Mouse (Mus musculus): ENCODE measurements around the gene Fance. TPM values are rescaled to one million over a fixed set of nuclear protein-coding genes. Genes with fewer than 3 reads are reported as not detected.

Gene Fance
- polyA plus RNA-seq, 1 experiment from 2014 or later, result 10.8 TPM

DNA sequence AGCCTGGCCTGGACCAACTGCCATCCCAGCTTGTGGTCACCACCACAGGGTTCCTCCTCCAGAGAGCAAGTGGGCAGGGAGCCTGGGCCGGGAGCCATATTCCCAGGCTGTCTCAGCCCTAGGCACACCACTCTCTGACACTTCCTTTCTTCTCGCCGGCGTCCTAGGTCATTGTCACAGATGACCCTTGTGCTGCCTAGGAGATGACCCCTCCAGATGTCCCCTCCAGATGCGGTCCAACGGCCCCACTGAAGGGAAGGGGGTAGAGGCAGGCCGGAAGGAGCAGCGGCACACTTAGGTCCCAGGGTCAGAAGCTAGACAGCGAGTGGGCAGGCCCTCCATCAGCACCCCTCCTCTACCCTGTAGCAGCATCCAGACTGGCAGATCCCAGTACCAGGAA is 13.0 kb upstream of the Fance start:
- no peaks in the 10 kb centered on the region for H3K79me2 ChIP-seq (ENCODE audit: inconsistent target)
- H3K4me3 ChIP-seq (ENCODE audit: inconsistent target), result no peak overlapping the region
- peaks cover 22% of the 10 kb centered on the region for H3K36me3 ChIP-seq (ENCODE audit: inconsistent target)
- 69% methylated on average over 9 of the region's 9 CpGs for WGBS (ENCODE audit: missing documents)
- H3K27ac ChIP-seq, result no peak overlapping the region

- no peak overlapping the region for H3K4me3 ChIP-seq (ENCODE audit: inconsistent target)
- no peak overlapping the region for H3K27ac ChIP-seq
- peaks cover 22% of the 10 kb centered on the region for H3K36me3 ChIP-seq (ENCODE audit: inconsistent target)
- H3K79me2 ChIP-seq (ENCODE audit: inconsistent target), result no peaks in the 10 kb centered on the region
- WGBS (ENCODE audit: missing documents), result 87% methylated on average over 3 of the region's 3 CpGs
Observed at GRCm38 (mm10) chr17:28300850-28301249, 12.5 kb upstream of the Fance start.

GRCm38 (mm10) chr17:28305172-28305571 is 8.1 kb upstream of the Fance start:
- Histone ChIP-seq H3K79me2 (ENCODE audit: inconsistent target) (no peaks in the 10 kb centered on the region), H3K27ac (no peak overlapping the region), H3K36me3 (ENCODE audit: inconsistent target) (peaks cover 4% of the 10 kb centered on the region; the same call in 1 of the 2 replicates), H3K4me3 (ENCODE audit: inconsistent target) (no peak overlapping the region)
- 89% methylated on average over 9 of the region's 10 CpGs for WGBS (ENCODE audit: missing documents)

- Histone ChIP-seq H3K4me3 (ENCODE audit: inconsistent target) (no peak overlapping the region), H3K27ac (no peak overlapping the region), H3K36me3 (ENCODE audit: inconsistent target) (no peaks in the 10 kb centered on the region), H3K79me2 (ENCODE audit: inconsistent target) (no peaks in the 10 kb centered on the region)
- 11% methylated on average over 18 of the region's 18 CpGs for WGBS (ENCODE audit: missing documents)
Observed at GRCm38 (mm10) chr17:28308297-28309195, 4.8 kb upstream of the Fance start.

DNA sequence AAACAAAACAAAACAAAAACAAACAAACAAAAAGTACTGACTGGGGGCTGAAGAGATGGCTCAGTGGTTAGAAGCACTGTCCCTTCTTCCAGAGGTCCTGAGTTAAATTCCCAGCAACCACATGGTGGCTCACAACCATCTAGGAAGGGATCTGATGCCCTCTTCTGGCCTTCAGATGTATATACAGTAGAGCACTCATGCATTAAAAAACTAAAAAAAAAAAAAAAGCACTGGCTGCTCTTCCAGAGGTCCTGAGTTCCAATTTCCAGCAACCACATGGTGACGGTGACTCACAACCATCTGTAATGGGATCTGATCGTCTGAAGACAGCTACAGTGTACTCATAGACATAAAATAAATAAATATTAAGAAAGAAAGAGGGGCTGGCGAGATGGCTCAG is 2.5 kb upstream of the Fance start:
- H3K36me3 ChIP-seq (ENCODE audit: inconsistent target), result peaks cover under 1% of the 10 kb centered on the region; the same call in 1 of the 2 replicates
- no peak overlapping the region for H3K27ac ChIP-seq
- peaks cover 12% of the 10 kb centered on the region; the same call in 1 of the 2 replicates for H3K79me2 ChIP-seq (ENCODE audit: inconsistent target)
- H3K4me3 ChIP-seq (ENCODE audit: inconsistent target), result no peak overlapping the region
- WGBS (ENCODE audit: missing documents), result 92% methylated on average over 3 of the region's 3 CpGs

DNA sequence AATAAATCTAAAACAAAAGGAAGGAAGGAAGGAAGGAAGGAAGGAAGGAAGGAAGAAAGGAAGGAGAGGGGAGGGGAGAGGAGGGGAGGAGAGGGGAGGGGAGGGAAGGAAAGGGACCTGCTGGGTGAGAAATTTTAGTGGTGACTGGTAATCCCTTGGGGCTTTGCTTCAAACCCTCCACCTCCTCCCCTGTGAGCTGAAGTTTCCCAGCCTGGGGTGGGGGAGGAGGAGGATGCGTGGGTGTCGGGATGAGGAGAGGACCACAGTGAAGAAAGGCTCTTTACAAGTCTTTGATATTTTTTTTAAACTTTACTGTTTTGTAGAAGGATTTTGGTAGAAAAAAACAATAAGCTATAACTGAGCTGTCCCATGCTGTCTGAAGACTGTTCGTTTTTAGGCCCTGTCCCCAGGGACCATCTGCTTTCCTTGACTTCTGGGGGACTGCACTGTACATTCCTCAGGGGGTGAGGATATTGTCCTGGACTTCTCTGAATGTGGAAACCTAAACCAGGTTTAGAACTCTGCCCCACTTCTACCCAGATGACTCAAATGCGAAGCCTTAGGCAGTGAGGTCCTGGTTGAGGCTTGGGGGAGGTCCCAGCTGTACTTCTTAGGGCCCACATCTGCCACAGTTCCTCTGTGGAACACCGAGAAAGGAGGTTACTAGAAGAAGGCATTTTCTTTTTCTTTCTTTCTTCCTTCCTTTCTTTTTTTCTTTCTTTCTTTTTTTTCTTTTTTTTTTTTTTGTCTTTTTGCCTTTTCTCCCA is 1.8 kb upstream of the Fance start:
- H3K36me3 ChIP-seq (ENCODE audit: inconsistent target), result peaks cover 8% of the 10 kb centered on the region; the same call in 1 of the 2 replicates
- H3K79me2 ChIP-seq (ENCODE audit: inconsistent target), result peaks cover 12% of the 10 kb centered on the region; the same call in 1 of the 2 replicates
- no peak overlapping the region for H3K4me3 ChIP-seq (ENCODE audit: inconsistent target)
- WGBS (ENCODE audit: missing documents), result 76% methylated on average over 5 of the region's 5 CpGs
- no peak overlapping the region for H3K27ac ChIP-seq

DNA sequence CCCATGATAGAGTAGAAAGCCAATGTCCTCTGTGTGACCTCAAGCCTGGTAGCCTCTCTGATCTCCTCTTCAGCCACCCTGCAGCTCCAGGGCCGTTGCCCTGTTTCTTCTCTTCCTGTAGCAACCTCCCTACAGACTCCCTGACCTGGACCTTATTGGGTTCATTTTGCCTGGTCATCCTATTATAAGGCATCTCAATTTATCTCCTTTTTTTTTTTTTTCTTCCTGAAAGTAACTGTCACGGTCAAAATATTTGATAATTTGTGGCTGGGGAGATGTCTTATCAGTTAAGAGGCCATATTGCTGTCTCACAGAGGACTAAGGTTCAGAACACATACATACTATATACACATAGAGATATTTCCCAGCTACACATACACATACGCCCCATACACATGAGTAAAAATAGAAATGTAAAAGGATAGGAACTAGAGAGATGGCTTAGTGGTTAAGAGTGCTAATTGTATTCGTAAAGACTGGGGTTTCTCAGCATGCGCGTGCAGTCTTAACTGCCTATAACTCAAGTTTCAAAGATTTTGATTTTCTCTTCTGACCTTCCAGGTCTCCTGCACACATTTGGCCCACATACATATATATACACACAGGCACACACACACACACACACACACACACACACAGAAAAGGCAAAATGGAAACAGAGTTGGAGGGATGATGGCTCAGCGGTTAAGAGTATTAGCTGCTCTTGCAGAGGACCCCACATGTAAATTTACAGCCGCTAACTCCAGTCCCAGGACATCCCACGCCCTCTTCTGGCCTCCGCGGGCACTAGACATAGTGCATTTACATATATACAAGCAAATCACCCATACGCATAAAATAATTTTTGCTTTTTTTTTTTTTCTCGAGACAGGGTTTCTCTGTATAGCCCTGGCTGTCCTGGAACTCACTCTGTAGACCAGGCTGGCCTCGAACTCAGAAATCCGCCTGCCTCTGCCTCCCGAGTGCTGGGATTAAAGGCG is 797 bp upstream of the Fance start:
- Histone ChIP-seq H3K4me3 (ENCODE audit: inconsistent target) (peak overlapping the region; percentile 44), H3K36me3 (ENCODE audit: inconsistent target) (peaks cover 18% of the 10 kb centered on the region), H3K27ac (peak overlapping the region; percentile 42), H3K79me2 (ENCODE audit: inconsistent target) (peaks cover 12% of the 10 kb centered on the region; the same call in 1 of the 2 replicates)
- WGBS (ENCODE audit: missing documents), result 72% methylated on average over 5 of the region's 17 CpGs

DNA sequence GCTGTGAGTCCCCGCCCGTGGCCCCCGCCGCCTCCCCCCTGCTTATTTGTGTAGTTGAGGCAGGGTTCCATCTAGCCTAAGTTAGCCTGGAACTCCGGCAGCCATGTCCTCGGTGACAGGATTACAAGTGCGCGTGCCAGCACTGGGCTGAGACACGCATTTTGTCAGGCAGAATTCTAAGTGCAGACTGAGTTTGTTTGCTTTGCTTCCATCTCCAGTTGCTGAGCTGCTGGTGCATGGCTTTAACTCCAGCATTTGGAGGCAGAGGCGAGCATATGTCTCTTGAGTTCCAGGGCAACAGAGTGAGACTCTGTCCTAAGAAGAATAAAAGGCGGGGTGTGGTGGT is 534 bp downstream of the Fance start:
- Histone ChIP-seq H3K79me2 (ENCODE audit: inconsistent target) (peaks cover 12% of the 10 kb centered on the region; the same call in 1 of the 2 replicates), H3K36me3 (ENCODE audit: inconsistent target) (peaks cover 26% of the 10 kb centered on the region), H3K27ac (peak overlapping the region; percentile 17; the same call in 1 of the 2 replicates), H3K4me3 (ENCODE audit: inconsistent target) (peak overlapping the region; percentile 47)
- WGBS (ENCODE audit: missing documents), result 5% methylated on average over 10 of the region's 11 CpGs

DNA sequence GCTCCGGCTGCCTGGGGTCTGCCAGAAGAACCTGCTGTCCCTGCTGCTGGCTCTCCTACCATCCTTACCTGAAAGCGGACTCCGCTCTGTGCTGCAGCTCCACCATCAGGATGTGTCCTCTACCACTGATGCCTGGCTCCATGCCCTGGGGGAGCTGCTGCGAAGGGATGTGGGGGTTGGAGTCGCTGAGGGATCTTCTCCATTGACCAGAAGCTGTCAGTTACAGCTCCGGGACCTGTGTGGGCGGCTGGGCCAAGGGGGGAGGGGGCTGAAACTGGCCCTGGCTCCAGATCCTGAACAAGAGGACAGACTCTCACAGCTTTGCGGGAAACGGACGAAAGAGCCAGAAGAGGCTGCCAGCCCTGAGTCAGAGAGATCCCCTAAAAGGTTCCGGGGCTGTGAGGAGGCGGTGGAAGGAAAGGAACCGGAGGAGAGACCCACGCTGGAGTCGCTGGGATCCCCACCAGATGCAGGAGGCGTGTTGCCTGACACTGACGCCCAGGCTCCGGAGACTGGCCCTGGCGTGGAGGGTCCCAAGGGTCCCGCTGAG is 2.4 kb downstream of the Fance start:
- Histone ChIP-seq H3K79me2 (ENCODE audit: inconsistent target) (peaks cover 12% of the 10 kb centered on the region; the same call in 1 of the 2 replicates), H3K36me3 (ENCODE audit: inconsistent target) (peaks cover 29% of the 10 kb centered on the region), H3K4me3 (ENCODE audit: inconsistent target) (no peak overlapping the region), H3K27ac (no peak overlapping the region)
- 95% methylated on average over 15 of the region's 20 CpGs for WGBS (ENCODE audit: missing documents)

DNA sequence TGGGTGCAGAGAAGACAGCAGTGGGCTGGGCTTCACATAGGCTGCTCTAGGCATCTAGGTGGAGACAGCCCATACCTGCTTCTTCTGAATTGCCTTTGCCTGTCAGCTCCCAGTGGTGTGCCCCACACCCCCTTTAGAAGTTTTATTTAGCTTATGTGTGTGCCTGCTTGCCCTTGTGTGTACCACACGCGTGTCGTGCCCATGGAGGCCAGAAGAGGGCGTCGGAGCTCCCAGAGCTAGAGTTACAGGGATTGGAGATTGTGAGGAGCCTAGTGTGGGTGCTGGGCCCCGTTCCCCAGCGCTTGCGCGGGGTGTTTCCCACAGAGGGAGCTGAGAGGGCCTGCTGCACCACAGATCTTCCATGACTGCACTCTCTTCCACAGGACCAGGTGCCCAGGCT is 3.2 kb downstream of the Fance start:
- Histone ChIP-seq H3K27ac (no peak overlapping the region), H3K36me3 (ENCODE audit: inconsistent target) (peaks cover 37% of the 10 kb centered on the region), H3K4me3 (ENCODE audit: inconsistent target) (no peak overlapping the region), H3K79me2 (ENCODE audit: inconsistent target) (peaks cover 12% of the 10 kb centered on the region; the same call in 1 of the 2 replicates)
- 90% methylated on average over 9 of the region's 9 CpGs for WGBS (ENCODE audit: missing documents)

DNA sequence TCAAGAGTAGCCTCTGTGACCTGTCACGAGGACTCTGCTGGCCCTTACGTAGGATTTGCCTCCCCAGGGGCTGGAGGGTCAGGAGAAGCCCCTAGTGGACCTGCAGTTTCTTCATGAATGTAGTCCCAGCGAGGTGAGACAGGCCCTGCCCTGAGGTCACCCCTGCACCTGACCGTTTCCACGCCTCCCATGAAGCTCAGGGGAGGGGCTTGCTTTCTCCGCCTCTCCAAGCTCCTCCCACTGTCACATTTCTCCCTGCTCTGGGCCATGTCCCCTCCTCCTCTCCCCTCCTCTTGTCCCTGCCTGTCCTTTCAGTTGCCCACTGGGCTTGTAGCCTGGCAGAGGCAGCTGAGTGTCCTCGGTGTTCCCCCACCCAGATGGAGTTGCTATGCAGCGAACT is 3.8 kb downstream of the Fance start:
- Histone ChIP-seq H3K4me3 (ENCODE audit: inconsistent target) (no peak overlapping the region), H3K36me3 (ENCODE audit: inconsistent target) (peaks cover 39% of the 10 kb centered on the region), H3K27ac (no peak overlapping the region), H3K79me2 (ENCODE audit: inconsistent target) (peaks cover 12% of the 10 kb centered on the region; the same call in 1 of the 2 replicates)
- 93% methylated on average over 8 of the region's 8 CpGs for WGBS (ENCODE audit: missing documents)

DNA sequence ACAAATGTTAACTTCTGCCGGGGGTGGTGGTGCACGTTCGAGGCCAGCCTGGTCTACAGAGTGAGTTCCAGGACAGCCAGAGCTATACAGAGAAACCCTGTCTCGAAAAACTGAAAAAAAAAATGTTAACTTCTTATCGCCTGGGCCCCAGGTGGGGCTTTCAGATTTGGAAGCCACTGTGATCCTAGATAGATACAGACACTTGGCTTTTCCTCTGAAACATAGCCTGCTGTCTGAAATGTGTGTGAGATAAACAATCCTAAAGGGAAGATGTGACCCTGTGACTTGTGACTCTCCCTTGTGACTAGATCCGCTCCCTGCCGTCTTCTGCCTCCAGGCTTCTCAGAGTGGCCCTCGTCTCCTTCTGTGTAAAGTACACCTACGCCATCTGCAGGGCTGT is 4.4 kb downstream of the Fance start:
- Histone ChIP-seq H3K36me3 (ENCODE audit: inconsistent target) (peaks cover 39% of the 10 kb centered on the region), H3K4me3 (ENCODE audit: inconsistent target) (no peak overlapping the region), H3K79me2 (ENCODE audit: inconsistent target) (peaks cover 12% of the 10 kb centered on the region; the same call in 1 of the 2 replicates), H3K27ac (no peak overlapping the region)
- WGBS (ENCODE audit: missing documents), result 92% methylated on average over 8 of the region's 9 CpGs

DNA sequence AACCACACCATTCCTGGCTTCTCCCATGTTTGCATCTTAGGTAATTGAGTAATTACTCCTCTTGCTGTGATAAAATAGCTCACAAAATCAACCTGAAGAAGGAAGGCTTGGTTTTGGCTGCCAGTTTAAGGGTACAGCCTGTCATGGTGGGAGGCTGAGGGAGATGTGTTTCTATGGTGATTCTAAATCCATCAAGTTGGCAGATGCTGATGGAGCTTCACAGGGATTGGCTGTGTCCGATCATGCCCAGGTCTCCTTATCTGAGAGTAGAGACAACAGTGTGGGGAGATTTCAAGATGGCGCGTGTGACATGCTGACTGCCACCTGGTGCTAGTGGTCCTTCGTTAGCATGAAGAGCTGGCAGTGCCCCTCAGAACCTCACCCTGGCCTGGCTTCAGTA is 8.4 kb downstream of the Fance start:
- peaks cover 30% of the 10 kb centered on the region for H3K36me3 ChIP-seq (ENCODE audit: inconsistent target)
- H3K4me3 ChIP-seq (ENCODE audit: inconsistent target), result no peak overlapping the region
- no peaks in the 10 kb centered on the region for H3K79me2 ChIP-seq (ENCODE audit: inconsistent target)
- 98% methylated on average over 4 of the region's 4 CpGs for whole genome bisulfite sequencing (ENCODE audit: missing documents)
- no peak overlapping the region for H3K27ac ChIP-seq

- peaks cover 14% of the 10 kb centered on the region; the same call in 1 of the 2 replicates for H3K36me3 ChIP-seq (ENCODE audit: inconsistent target)
- no peaks in the 10 kb centered on the region for H3K79me2 ChIP-seq (ENCODE audit: inconsistent target)
- H3K4me3 ChIP-seq (ENCODE audit: inconsistent target), result no peak overlapping the region
- no peak overlapping the region for H3K27ac ChIP-seq
- 99% methylated on average over 7 of the region's 8 CpGs for WGBS (ENCODE audit: missing documents)
Observed at GRCm38 (mm10) chr17:28323786-28324185, 10.5 kb downstream of the Fance start.
